ENCODE assay signal across 9 mouse cellular contexts in genomic region chr9:107355870-107356765, GRCm38 (mm10). TPM values are rescaled to one million over a fixed set of nuclear protein-coding genes. Genes with fewer than 3 reads are reported as not detected.
DNase-seq lines count a peak whose midpoint lies in the region; TF ChIP-seq lines count a peak whose summit lies in the region.
"Had no signal": no experiment of that assay in that cellular context is flagged by ENCODE, and none has a peak within 500 bp of the region (broad histone marks: within the 10 kb centered on the region; RNA-seq: fewer than 3 reads in every experiment).

No protein-coding gene starts in this region.

- H3K4me3 ChIP-seq in left cerebral cortex, adult 2 months, result no peak overlapping the region
- H3K4me3 ChIP-seq: embryonic facial prominence, embryonic 15.5 days had no signal

- peak; percentile 44 to 63 for DNase-seq in left cerebral cortex, adult 2 months (ENCODE audit: extremely low spot score in 1 of 2, low spot score in 2 of 2)
- DNase-seq in left cerebral cortex, adult 11 months (ENCODE audit: low spot score), result no peak
- DNase-seq in Muller cell, postnatal 12 days (ENCODE audit: inconsistent ontology term), result peak; percentile 18
- peak; percentile 90 for DNase-seq in cerebellum, adult 9-10 months
- DNase-seq in gastrocnemius, postnatal 10 days, result peak; percentile 62
- peak; percentile 82 to 83 for DNase-seq in kidney, postnatal 4 days
- peak; percentile 85 for DNase-seq in lung, postnatal 36 days
- peak; percentile 39 to 47 for DNase-seq in spleen, postnatal 36 days (ENCODE audit: low spot score in 2 of 2)

- H3K27ac ChIP-seq in left cerebral cortex, adult 2 months, result no peak overlapping the region
- H3K27ac ChIP-seq: embryonic facial prominence, embryonic 15.5 days had no signal

- TF ChIP-seq CTCF in left cerebral cortex, adult 2 months (IDR thresholded peaks at IDR 0.05), result peak; percentile 76

- intact Hi-C loops in left cerebral cortex, adult 2 months (cut with DNase I), result loop anchor here (1.0 kb wide), 1 partner anchor 62 kb away; no protein-coding TSS in a partner anchor

RNA-seq across cellular contexts. Expression of gene 6430571L13Rik, which starts 15.7 kb away (rescaled TPM):
- total RNA-seq in left cerebral cortex, adult 2 months (2021), result 1 to 10 TPM; 4.3 to 4.4 TPM
- 10 to 100 TPM; 29.4 to 54.7 TPM for total RNA-seq in gastrocnemius, postnatal 10 days (2021)

RNA-seq across cellular contexts. Expression of gene Hemk1, which starts 18.0 kb away (rescaled TPM):
- 10 to 100 TPM; 18.6 to 21.5 TPM for total RNA-seq in left cerebral cortex, adult 2 months (2021)
- total RNA-seq in gastrocnemius, postnatal 10 days (2021), result 10 to 100 TPM; 12.8 to 14.4 TPM

RNA-seq across cellular contexts. Expression of gene Cacna2d2, which starts 43.3 kb away (rescaled TPM):
- 10 to 100 TPM; 24.1 to 34.7 TPM for total RNA-seq in left cerebral cortex, adult 2 months (2021)
- 1 to 10 TPM; 2.1 to 2.4 TPM for total RNA-seq in gastrocnemius, postnatal 10 days (2021)

Comparison
In these comparisons a context has a peak if more than half of its experiments do, and no peak if none do; other contexts are left out.
1. RNA of gene 6430571L13Rik, which starts 15.7 kb away (total RNA-seq): 29.4 to 54.7 TPM in gastrocnemius, postnatal 10 days; 4.3 to 4.4 TPM in left cerebral cortex, adult 2 months; every median in the first group is over 4 times any median in the second.
2. RNA of gene Cacna2d2, which starts 43.3 kb away (total RNA-seq): 24.1 to 34.7 TPM in left cerebral cortex, adult 2 months; 2.1 to 2.4 TPM in gastrocnemius, postnatal 10 days; every median in the first group is over 4 times any median in the second.